Mouse (Mus musculus): ENCODE measurements around the gene Lgals2. TPM values are rescaled to one million over a fixed set of nuclear protein-coding genes. Genes with fewer than 3 reads are reported as not detected.
A peak's percentile ranks its signal among the peaks of the same experiment; 100 is the strongest.

Gene Lgals2
- total RNA-seq, 4 experiments from 2014 or later = not detected

- DNase-seq (ENCODE audit: low spot score in 2 of 2) = no peak
Observed at GRCm38 (mm10) chr15:78843581-78844469, 11.5 kb downstream of the Lgals2 start.

DNA sequence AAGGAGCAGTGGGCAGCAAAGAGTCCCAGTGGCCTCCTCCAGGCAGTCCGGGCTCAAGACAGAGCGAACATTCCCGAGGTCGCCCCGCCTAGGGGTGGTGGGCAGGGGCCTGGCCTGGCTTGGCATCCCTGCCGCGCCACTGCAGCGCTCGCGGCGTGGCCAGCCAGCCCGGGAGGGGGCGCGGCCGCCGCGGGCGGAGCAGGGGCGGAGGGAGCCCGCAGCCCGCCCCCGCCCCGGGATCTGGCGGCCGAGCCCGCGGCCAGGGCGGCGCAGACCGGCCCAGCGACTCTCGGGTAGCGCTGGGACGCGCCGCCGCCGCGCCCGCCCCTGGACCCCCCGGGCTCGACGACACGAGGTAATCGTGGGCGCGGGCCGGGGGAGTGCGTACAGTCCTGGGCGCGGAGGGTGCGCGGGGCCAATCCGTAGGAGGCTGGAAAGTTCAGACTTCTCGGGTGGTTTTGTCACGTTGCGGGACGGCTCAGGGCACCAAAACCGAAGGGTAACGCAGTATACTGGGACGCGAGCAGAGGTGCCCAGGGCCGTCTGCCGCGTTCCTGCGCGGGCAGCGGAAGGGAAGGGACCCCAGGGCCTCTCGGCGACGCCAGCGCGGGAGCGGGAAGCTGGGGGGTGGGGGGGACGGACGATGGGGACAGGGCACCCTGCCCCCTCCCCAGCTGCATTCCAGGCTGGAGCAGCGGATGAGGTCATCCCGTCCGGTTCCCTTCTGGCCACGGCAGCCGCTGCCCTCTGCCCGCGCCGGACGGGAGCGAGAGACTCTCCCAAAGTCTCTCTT is 12.8 kb downstream of the Lgals2 start, which contains the start of gene Cdc42ep1:
Gene Cdc42ep1, plus strand, starts transcription at position 254 of the 793 bp plus-strand sequence.
- DNase-seq (ENCODE audit: low spot score in 2 of 2) = no peak

GRCm38 (mm10) chr15:78841161-78841790 is 14.1 kb downstream of the Lgals2 start:
- DNase-seq (ENCODE audit: low spot score in 2 of 2) = no peak

- no peak for DNase-seq (ENCODE audit: low spot score in 2 of 2)
Observed at GRCm38 (mm10) chr15:78840751-78841150, 14.6 kb downstream of the Lgals2 start.

DNA sequence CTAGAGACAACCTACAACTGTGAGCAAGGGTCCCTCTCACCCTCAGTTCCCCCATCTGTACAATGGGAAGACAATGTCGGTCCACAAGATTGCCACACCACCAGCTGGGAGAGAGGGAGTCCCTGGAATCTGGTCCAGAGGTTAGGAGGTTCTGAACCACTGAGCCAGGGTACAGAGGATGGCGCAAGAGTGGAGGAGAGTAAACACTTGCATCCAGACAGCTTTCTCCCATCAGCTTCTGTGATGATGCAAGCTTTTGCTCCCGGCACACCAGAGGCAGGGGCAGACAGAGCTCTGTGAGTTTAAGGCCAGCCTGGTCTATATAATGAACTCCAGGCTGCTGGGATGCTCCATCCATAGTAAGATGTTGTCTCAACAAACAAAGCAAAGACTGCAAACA is 15.1 kb downstream of the Lgals2 start:
- no peak for DNase-seq (ENCODE audit: low spot score in 2 of 2)

GRCm38 (mm10) chr15:78839744-78840143 is 15.6 kb downstream of the Lgals2 start:
- DNase-seq (ENCODE audit: low spot score in 2 of 2) = no peak

GRCm38 (mm10) chr15:78836086-78836621 is 19.2 kb downstream of the Lgals2 start:
- no peak for DNase-seq (ENCODE audit: low spot score in 2 of 2)

DNA sequence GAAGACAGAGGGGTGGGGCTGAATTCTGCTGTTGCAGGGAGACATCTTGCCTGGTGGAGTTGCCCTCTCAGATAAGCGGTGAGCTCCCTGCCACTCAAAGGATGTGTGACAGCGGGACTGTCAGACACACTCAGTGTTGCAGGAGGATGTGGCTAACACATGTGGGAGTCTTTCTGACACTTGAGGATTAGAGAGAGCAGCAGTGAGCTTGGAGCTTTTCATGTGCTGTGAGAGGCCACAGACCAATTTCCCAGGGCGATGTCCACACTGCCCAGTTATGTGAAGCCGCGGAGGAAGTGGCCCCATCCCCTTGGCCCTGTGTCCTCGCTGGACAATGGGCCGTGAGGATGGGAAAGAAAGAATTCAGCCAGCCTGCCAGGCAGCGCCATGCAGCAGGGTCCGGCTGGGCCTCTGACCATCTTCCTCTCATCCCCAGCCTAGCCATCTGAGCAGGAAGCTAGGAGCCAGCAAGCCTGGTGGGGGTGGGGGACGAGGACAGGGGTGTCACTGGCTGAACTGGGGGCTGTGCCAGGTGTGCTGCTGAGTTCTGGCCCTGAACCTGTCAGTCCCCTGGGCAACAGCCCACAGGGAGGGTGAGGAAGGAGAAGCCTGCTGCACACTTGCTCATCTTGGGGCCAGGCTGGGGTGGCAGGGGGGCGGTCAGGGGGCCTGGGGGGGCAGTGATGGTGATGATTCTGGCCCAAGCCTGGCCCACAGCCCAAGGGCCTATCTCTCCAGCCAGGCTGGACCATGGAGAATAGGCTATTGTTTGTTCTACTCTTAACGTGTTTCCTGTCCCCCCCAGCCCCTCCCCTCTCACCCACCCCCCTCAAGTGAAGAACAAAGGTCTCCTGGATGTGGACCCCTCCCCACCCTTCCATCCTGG is 19.9 kb downstream of the Lgals2 start:
- no peak for DNase-seq (ENCODE audit: low spot score in 2 of 2)

DNA sequence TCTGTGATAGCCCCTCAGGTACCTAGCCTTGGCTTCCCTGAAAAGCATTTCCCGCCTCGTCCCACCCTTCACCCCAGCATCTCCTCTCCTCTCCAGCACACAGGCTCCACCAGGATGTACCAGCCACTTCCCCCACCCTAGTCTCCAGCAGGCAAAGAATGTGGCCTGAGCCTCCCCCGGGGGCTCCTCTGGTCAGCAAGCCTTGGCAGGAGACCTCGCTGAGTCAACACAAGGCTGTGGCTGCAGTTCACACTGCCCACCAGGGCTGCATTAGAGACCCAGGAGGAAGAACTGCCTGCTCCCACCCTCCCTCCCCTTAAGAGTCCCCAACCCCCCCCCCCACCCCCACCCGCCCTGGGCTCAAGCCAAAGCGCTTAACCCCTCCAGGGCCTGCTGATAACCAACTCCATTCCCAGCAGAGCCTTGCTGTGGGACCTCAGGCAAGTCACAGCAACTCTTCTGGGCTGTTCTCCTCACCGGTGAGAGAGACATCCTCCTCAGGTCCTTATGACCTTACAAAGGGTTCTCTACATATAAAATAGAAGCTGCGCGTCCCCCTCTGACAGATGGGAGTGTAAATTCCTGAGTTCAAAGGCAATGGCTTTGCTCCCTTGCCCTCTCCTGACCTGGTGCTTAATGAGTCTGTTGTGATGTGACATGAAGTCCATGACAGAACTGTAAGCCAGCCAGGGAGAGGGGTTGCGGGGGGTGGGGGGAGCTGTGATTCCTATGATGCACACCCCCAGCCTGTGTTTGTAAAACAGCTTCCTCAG is 20.9 kb downstream of the Lgals2 start:
- DNase-seq (ENCODE audit: low spot score in 2 of 2) = no peak

- no peak for DNase-seq (ENCODE audit: low spot score in 2 of 2)
Observed at GRCm38 (mm10) chr15:78833582-78833981, 21.7 kb downstream of the Lgals2 start.

- peak; percentile 78 to 79 for DNase-seq (ENCODE audit: low spot score in 2 of 2)
Observed at GRCm38 (mm10) chr15:78832701-78833123, 22.6 kb downstream of the Lgals2 start.

DNA sequence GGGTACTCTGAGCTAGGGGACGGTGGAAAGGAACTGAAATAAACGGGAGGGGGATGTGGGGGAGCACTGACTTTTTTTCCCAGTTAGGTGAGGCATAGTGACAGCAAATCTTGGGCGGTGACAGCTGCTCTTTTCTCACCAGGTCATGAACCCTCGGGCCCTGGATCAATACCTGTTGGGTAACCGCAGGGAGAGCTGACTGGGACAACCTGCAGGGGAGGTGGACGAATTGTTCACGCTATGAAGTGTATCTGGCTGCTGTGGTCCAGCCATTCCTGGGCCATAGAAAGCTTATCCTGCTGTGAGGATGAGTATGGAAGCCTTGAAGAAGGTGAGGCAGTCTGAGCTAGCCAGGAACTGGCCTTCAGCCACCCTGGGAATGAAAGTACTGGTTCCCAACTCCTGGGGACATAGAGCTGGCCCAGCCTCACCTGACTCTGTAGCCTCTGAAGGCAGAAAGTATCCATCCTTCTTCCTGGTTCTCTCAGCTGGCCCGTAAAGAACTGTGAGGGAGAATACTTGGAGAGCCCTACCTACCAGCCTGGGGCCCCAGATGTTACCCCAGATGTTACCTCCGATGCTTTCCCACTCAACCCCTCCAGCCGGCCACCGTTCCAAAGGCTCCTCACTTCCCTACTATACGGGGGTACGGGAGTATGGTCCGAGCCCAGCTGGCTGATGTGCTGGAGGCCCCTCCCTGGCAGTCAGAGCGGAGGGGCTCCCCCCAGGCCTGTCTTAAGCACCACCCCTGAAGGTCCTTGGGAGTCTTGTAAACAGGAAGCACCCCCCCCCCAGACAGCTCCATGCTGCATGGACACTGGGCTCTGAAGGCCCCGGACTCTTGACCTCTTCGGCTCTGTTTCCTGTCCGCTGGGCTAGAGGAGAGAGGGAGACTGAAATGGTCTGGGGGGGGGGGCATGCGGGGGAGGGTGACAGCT is 23.3 kb downstream of the Lgals2 start:
- no peak for DNase-seq (ENCODE audit: low spot score in 2 of 2)

DNA sequence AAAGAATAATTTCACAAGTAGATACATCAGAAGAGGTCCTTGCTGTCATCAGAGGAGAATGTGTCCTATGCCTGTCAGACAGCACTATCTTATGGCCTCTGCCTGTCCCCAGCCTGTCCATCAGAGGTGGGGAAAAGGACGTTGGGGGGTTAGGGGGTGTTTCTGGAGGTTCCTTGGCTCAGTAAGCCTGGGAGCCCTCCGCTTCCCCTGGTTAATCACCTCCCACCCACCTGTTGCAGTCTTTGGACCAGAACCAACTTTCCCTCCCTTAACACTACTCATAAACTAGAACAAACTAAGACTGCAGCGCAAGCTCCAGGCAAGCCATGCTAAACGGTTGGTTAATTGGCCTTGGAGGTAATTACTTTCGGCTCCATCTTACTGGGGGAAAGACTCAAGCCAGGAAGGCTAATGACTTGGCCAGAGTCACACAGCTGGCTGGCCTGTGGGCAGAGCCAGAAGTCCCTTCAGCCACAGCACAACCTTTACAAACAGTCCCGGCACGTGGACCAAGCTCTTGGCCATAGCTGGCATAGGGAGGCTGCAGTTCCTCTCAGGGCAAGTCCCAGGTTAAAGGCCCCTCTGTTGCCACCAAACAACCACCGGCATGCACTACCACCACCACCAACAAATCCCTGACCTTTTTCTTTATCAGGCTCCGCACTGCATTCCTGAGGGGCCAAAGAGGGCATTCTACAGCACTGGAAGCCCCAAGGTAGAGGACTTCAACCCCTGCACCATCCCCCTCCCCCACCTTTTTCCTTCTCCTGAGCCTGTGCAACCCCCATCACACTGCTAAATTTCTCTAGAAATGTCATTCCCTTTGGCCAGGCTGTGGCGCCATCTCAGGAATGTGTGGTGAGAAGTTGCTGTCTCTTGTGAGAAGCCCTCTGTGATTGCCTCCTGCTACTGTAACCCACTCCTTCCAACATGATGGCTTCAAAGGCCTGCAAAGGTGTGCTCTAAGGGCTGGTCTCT is 24.3 kb downstream of the Lgals2 start:
- no peak for DNase-seq (ENCODE audit: low spot score in 2 of 2)

GRCm38 (mm10) chr15:78829636-78830035 is 25.7 kb downstream of the Lgals2 start:
- DNase-seq (ENCODE audit: low spot score in 2 of 2) = no peak

- no peak for DNase-seq (ENCODE audit: low spot score in 2 of 2)
Observed at GRCm38 (mm10) chr15:78828315-78828714, 27.0 kb downstream of the Lgals2 start.

- peak in 1 of 2 experiments; percentile 68 for DNase-seq (ENCODE audit: low spot score in 2 of 2)
Observed at GRCm38 (mm10) chr15:78826213-78827204, 28.8 kb downstream of the Lgals2 start.

Measured in layer of hippocampus, adult 8-10 months (tissue).